Mouse (Mus musculus) hindbrain, embryonic 10.5 days (tissue): ENCODE measurements around the gene Hykk. TPM values are rescaled to one million over a fixed set of nuclear protein-coding genes. Genes with fewer than 3 reads are reported as not detected.
"Not testable (repeated sequence)": the region's sequence is repeated elsewhere in the genome, so short reads cannot be mapped to it uniquely, and the experiment has no call there.

ENCODE experiments used
- DNase-seq: peaks from one replicate; pipeline ENCODE4 v3.0.0-alpha.2; 2017; ENCODE audit warnings: low spot score
- H3K27ac ChIP-seq: fragments of 300-500 bp; sonication (generic); 2 replicates; pipeline ENCODE4 v1.5.1; 2016; ENCODE audit warnings: mild to moderate bottlenecking, moderate library complexity
- H3K27me3 ChIP-seq: fragments of 300-500 bp; sonication (generic); 2 replicates; pipeline ENCODE4 v1.6.1; 2016; ENCODE audit warnings: mild to moderate bottlenecking; ENCODE audit not compliant: poor library complexity, insufficient read depth, severe bottlenecking
- H3K36me3 ChIP-seq: fragments of 300-500 bp; sonication (generic); 2 replicates; pipeline ENCODE4 v1.6.1; 2016; ENCODE audit warnings: mild to moderate bottlenecking, moderate library complexity
- H3K4me1 ChIP-seq: fragments of 300-500 bp; sonication (generic); replicated peaks from 2 replicates; pipeline ENCODE4 v1.6.1; 2016; ENCODE audit warnings: mild to moderate bottlenecking
- H3K4me3 ChIP-seq: fragments of 300-500 bp; sonication (generic); 2 replicates; pipeline ENCODE4 v1.5.1; 2016; ENCODE audit warnings: mild to moderate bottlenecking, moderate library complexity
- H3K9me3 ChIP-seq: fragments of 300-500 bp; sonication (generic); 2 replicates; pipeline ENCODE4 v1.6.1; 2016; ENCODE audit warnings: mild to moderate bottlenecking, moderate library complexity
- WGBS: fragments of 180-500 bp; shearing (Covaris S2); methylation state at CpG from one replicate; pipeline ENCODE4 v1.1.7; 2016; 5-methylcytosine and 5-hydroxymethylcytosine counted together
- polyA plus RNA-seq: library from polyadenylated mRNA; unstranded; fragments of >200 nt; fragmentation: Nextera tagmentation; extraction: Ambion mirVana; gene quantifications from 2 replicates; pipeline ENCODE4 v1.2.1, GENCODE M21; 2016

The Hykk gene
- polyA plus RNA-seq, 1 experiment from 2014 or later = 4.7 TPM

GRCm38 (mm10) chr9:54944467-54944866, 27.4 kb downstream of the Hykk start:
- Histone ChIP-seq H3K36me3 (no peaks in the 10 kb centered on the region), H3K4me3 (no peak overlapping the region), H3K27ac (no peak overlapping the region), H3K4me1 (no peaks in the 10 kb centered on the region), H3K9me3 (no peaks in the 10 kb centered on the region), H3K27me3 (no peaks in the 10 kb centered on the region)
- WGBS = 81% methylated on average over 2 of the region's 2 CpGs
- DNase-seq = no peak

- Histone ChIP-seq H3K27me3 (no peaks in the 10 kb centered on the region), H3K27ac (no peak overlapping the region), H3K4me1 (peaks cover 2% of the 10 kb centered on the region), H3K36me3 (no peaks in the 10 kb centered on the region), H3K9me3 (no peaks in the 10 kb centered on the region), H3K4me3 (no peak overlapping the region)
- 79% methylated on average over 16 of the region's 16 CpGs for WGBS
- DNase-seq = no peak
Observed at GRCm38 (mm10) chr9:54946256-54946655, 29.2 kb downstream of the Hykk start.

GRCm38 (mm10) chr9:54949465-54949864, 32.4 kb downstream of the Hykk start:
- no peak overlapping the region for H3K4me3 ChIP-seq
- H3K4me1 ChIP-seq = peaks cover 14% of the 10 kb centered on the region
- H3K27me3 ChIP-seq = no peaks in the 10 kb centered on the region
- no peak overlapping the region for H3K27ac ChIP-seq
- H3K9me3 ChIP-seq = no peaks in the 10 kb centered on the region
- no peak for DNase-seq
- H3K36me3 ChIP-seq = peaks cover 26% of the 10 kb centered on the region

- H3K27ac ChIP-seq = peak overlapping the region; percentile 96
- WGBS = 61% methylated on average over 8 of the region's 8 CpGs
- not testable (repeated sequence) for H3K27me3 ChIP-seq, DNase-seq, H3K9me3 ChIP-seq
- peak overlapping the region; percentile 94 for H3K4me3 ChIP-seq
- H3K36me3 ChIP-seq = peaks cover 33% of the 10 kb centered on the region
- H3K4me1 ChIP-seq = peaks cover 14% of the 10 kb centered on the region
Observed at GRCm38 (mm10) chr9:54950162-54950561, 33.1 kb downstream of the Hykk start.

GRCm38 (mm10) chr9:54950575-54951321, 33.7 kb downstream of the Hykk start, which contains the start of the genes Psma4 and AY074887:
TSS of gene Psma4 (plus strand) at chr9:54950790.
TSS of gene AY074887 (minus strand) at chr9:54950998.
- Histone ChIP-seq H3K4me3 (peak within 1 kb of the TSS; percentile 94), H3K9me3 (no peaks in the 10 kb centered on the region), H3K27me3 (no peaks in the 10 kb centered on the region), H3K27ac (peak within 1 kb of the TSS; percentile 96), H3K36me3 (peaks cover 39% of the 10 kb centered on the region), H3K4me1 (peaks cover 14% of the 10 kb centered on the region)
- under 1% methylated on average over 65 of the region's 65 CpGs for WGBS
- DNase-seq = peak; percentile 97

GRCm38 (mm10) chr9:54961059-54961458, 44.0 kb downstream of the Hykk start:
- DNase-seq = no peak
- 0 out of 2 replicates have a peak, but pooled peaks cover 3% of the 10 kb centered on the region for H3K9me3 ChIP-seq
- no peak overlapping the region for H3K27ac ChIP-seq
- H3K4me1 ChIP-seq = no peaks in the 10 kb centered on the region
- H3K4me3 ChIP-seq = no peak overlapping the region
- WGBS = 94% methylated on average over 4 of the region's 4 CpGs
- H3K27me3 ChIP-seq = no peaks in the 10 kb centered on the region
- peaks cover 45% of the 10 kb centered on the region for H3K36me3 ChIP-seq

- no peak for DNase-seq
- H3K4me3 ChIP-seq = no peak overlapping the region
- H3K36me3 ChIP-seq = peaks cover 18% of the 10 kb centered on the region
- no peak overlapping the region for H3K27ac ChIP-seq
- 0 out of 2 replicates have a peak, but pooled peaks cover 5% of the 10 kb centered on the region for H3K9me3 ChIP-seq
- no peaks in the 10 kb centered on the region for H3K4me1 ChIP-seq
- no peaks in the 10 kb centered on the region for H3K27me3 ChIP-seq
Observed at GRCm38 (mm10) chr9:54963669-54964068, 46.6 kb downstream of the Hykk start.

- H3K9me3 ChIP-seq = 0 out of 2 replicates have a peak, but pooled peaks cover 2% of the 10 kb centered on the region
- H3K27ac ChIP-seq = no peak overlapping the region
- no peak overlapping the region for H3K4me3 ChIP-seq
- WGBS = 68% methylated on average over 8 of the region's 8 CpGs
- no peaks in the 10 kb centered on the region for H3K27me3 ChIP-seq
- 0 out of 2 replicates have a peak, but pooled peaks cover 5% of the 10 kb centered on the region for H3K4me1 ChIP-seq
- DNase-seq = no peak
- no peaks in the 10 kb centered on the region for H3K36me3 ChIP-seq
Observed at GRCm38 (mm10) chr9:54969972-54970637, 53.0 kb downstream of the Hykk start.

GRCm38 (mm10) chr9:54980674-54981073, 63.6 kb downstream of the Hykk start, which contains the start of gene Chrna5:
TSS of gene Chrna5 (plus strand) at chr9:54980880.
- WGBS = 65% methylated on average over 8 of the region's 8 CpGs
- H3K36me3 ChIP-seq = no peaks in the 10 kb centered on the region
- peak within 1 kb of the TSS; percentile 79 for H3K27ac ChIP-seq
- peaks cover 24% of the 10 kb centered on the region for H3K4me1 ChIP-seq
- no peak for DNase-seq
- H3K27me3 ChIP-seq = peaks cover 56% of the 10 kb centered on the region
- peak within 1 kb of the TSS; percentile 69 for H3K4me3 ChIP-seq
- no peaks in the 10 kb centered on the region for H3K9me3 ChIP-seq

- Histone ChIP-seq H3K9me3 (no peaks in the 10 kb centered on the region), H3K4me3 (peak overlapping the region; percentile 69), H3K27me3 (peaks cover 56% of the 10 kb centered on the region), H3K4me1 (peaks cover 24% of the 10 kb centered on the region), H3K27ac (peak overlapping the region; percentile 79), H3K36me3 (no peaks in the 10 kb centered on the region)
- DNase-seq = peak; percentile 74
- WGBS = under 1% methylated on average over 85 of the region's 85 CpGs
Observed at GRCm38 (mm10) chr9:54981291-54982191, 64.5 kb downstream of the Hykk start.

GRCm38 (mm10) chr9:54982401-54982800, 65.3 kb downstream of the Hykk start:
- Histone ChIP-seq H3K4me3 (peak overlapping the region; percentile 69), H3K9me3 (no peaks in the 10 kb centered on the region), H3K27me3 (peaks cover 56% of the 10 kb centered on the region), H3K4me1 (peaks cover 24% of the 10 kb centered on the region), H3K27ac (no peak overlapping the region), H3K36me3 (no peaks in the 10 kb centered on the region)
- no peak for DNase-seq
- WGBS = 9% methylated on average over 7 of the region's 7 CpGs

GRCm38 (mm10) chr9:54990362-54990761, 73.3 kb downstream of the Hykk start:
- Histone ChIP-seq H3K4me3 (no peak overlapping the region), H3K9me3 (no peaks in the 10 kb centered on the region), H3K4me1 (no peaks in the 10 kb centered on the region), H3K36me3 (no peaks in the 10 kb centered on the region), H3K27ac (no peak overlapping the region), H3K27me3 (no peaks in the 10 kb centered on the region)
- WGBS = 85% methylated on average over 3 of the region's 3 CpGs
- no peak for DNase-seq
